Mouse (Mus musculus): ENCODE measurements around the gene Enpp3. TPM values are rescaled to one million over a fixed set of nuclear protein-coding genes. Genes with fewer than 3 reads are reported as not detected.

Enpp3 gene
- 2.1 and 2.4 TPM in 2 replicates for polyA plus RNA-seq (2015; fragmentation: Nextera tagmentation; extraction: Ambion mirVana)

- DNase-seq: no peak
- no peak within 1 kb of the TSS for H3K27ac ChIP-seq
- no peak for ATAC-seq (ENCODE audit: low read depth)
- 81% methylated on average over 1 of the region's 1 CpGs for WGBS (ENCODE audit: insufficient replicate concordance)
- peaks cover 14% of the 10 kb centered on the region for H3K4me1 ChIP-seq (replicated peaks)
- H3K9me3 ChIP-seq (replicated peaks): no peaks in the 10 kb centered on the region
- no peak within 1 kb of the TSS for H3K4me2 ChIP-seq
- no peaks in the 10 kb centered on the region for H3K27me3 ChIP-seq
- H3K4me3 ChIP-seq (replicated peaks): no peak within 1 kb of the TSS
- no peaks in the 10 kb centered on the region for H3K36me3 ChIP-seq
- H3K9ac ChIP-seq: no peak within 1 kb of the TSS
These were observed at the start of gene Enpp3 for GRCm38 (mm10) chr10:24842676-24843075. Gene Enpp3, minus strand, starts transcription at chr10:24842823.

GRCm38 (mm10) chr10:24888343-24888742 is 45.7 kb upstream of the Enpp3 start:
- DNase-seq: no peak

DNA sequence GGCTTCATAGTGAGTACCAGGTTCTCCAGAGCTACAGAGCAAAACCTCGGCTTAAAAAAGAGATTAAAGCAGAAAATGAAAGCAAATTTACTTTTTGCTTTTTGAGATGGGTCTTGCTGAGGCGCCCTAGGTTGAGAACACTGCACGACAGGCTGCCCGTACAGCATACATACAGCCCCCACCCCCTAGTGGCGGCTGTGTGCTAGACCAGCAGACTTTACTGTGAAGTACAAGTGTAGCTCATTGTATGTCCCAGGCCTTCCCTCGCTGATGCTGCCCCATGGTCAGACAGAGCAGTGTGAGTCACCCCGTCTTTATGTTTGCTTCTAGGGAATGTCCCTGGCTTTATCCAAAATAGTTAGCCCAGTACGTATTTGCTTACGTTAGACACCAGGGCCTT is 43.4 kb upstream of the Enpp3 start:
- 83% methylated on average over 9 of the region's 9 CpGs for WGBS (ENCODE audit: insufficient replicate concordance)
- no peak for ATAC-seq (ENCODE audit: low read depth)
- Histone ChIP-seq H3K4me1 (replicated peaks) (no peaks in the 10 kb centered on the region), H3K27ac (no peak overlapping the region), H3K27me3 (no peaks in the 10 kb centered on the region), H3K36me3 (peaks cover 77% of the 10 kb centered on the region), H3K4me2 (no peak overlapping the region), H3K9me3 (replicated peaks) (no peaks in the 10 kb centered on the region), H3K4me3 (replicated peaks) (no peak overlapping the region), H3K9ac (no peak overlapping the region)
- DNase-seq: peak; percentile 13

More at GRCm38 (mm10) chr10:24888343-24888742, 45.7 kb upstream of the Enpp3 start:
- no peaks in the 10 kb centered on the region for H3K27me3 ChIP-seq
- H3K27ac ChIP-seq: no peak overlapping the region
- H3K4me2 ChIP-seq: no peak overlapping the region
- no peaks in the 10 kb centered on the region for H3K4me1 ChIP-seq (replicated peaks)
- H3K4me3 ChIP-seq (replicated peaks): no peak overlapping the region
- H3K9ac ChIP-seq: no peak overlapping the region
- no peaks in the 10 kb centered on the region for H3K9me3 ChIP-seq (replicated peaks)
- H3K36me3 ChIP-seq: peaks cover 75% of the 10 kb centered on the region
- WGBS (ENCODE audit: insufficient replicate concordance): 90% methylated on average over 7 of the region's 7 CpGs
- no peak for ATAC-seq (ENCODE audit: low read depth)

GRCm38 (mm10) chr10:24873624-24874023 is 31.0 kb upstream of the Enpp3 start:
- peaks cover 59% of the 10 kb centered on the region for H3K36me3 ChIP-seq
- no peaks in the 10 kb centered on the region for H3K27me3 ChIP-seq
- WGBS (ENCODE audit: insufficient replicate concordance): 67% methylated on average over 4 of the region's 4 CpGs
- ATAC-seq (ENCODE audit: low read depth) (no peak), DNase-seq (no peak)
- H3K4me3 ChIP-seq (replicated peaks): no peak overlapping the region
- peaks cover 3% of the 10 kb centered on the region for H3K4me1 ChIP-seq (replicated peaks)
- no peak overlapping the region for H3K9ac ChIP-seq
- no peaks in the 10 kb centered on the region for H3K9me3 ChIP-seq (replicated peaks)
- no peak overlapping the region for H3K27ac ChIP-seq
- no peak overlapping the region for H3K4me2 ChIP-seq

GRCm38 (mm10) chr10:24869760-24870290 is 27.2 kb upstream of the Enpp3 start, which contains the start of gene Med23:
Gene Med23, plus strand, starts transcription at chr10:24869986.
- Histone ChIP-seq H3K9ac (peak within 1 kb of the TSS; percentile 90), H3K4me2 (peak within 1 kb of the TSS; percentile 71), H3K4me3 (replicated peaks) (peak within 1 kb of the TSS; percentile 93), H3K36me3 (peaks cover 25% of the 10 kb centered on the region), H3K27me3 (no peaks in the 10 kb centered on the region), H3K4me1 (replicated peaks) (peaks cover 3% of the 10 kb centered on the region), H3K27ac (peak within 1 kb of the TSS; percentile 61), H3K9me3 (replicated peaks) (no peaks in the 10 kb centered on the region)
- WGBS (ENCODE audit: insufficient replicate concordance): under 1% methylated on average over 36 of the region's 36 CpGs
- ATAC-seq (ENCODE audit: low read depth) (peak; percentile 100), DNase-seq (peak; percentile 97)

DNA sequence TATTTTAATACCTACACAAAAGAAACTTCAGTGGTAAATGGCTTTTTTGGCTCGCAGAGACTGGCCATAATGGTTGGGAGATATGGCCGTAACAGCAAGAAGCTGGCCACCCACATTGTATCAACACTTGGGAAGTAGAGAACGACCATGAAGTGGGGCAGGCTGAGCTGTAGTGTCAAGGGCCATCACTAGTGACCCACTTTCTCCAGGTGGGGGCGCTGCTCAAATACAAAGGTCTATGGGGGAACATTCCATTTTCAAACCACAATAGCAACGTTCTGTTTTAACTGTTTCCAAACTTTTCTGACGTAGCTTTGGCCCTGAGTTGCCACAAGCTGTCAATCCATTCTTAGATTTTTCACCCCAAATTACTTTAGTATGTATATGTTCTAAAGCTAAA is 21.8 kb upstream of the Enpp3 start:
- Histone ChIP-seq H3K9me3 (replicated peaks) (no peaks in the 10 kb centered on the region), H3K4me3 (replicated peaks) (no peak overlapping the region), H3K27me3 (no peaks in the 10 kb centered on the region), H3K4me2 (no peak overlapping the region), H3K27ac (no peak overlapping the region), H3K36me3 (no peaks in the 10 kb centered on the region), H3K4me1 (replicated peaks) (no peaks in the 10 kb centered on the region; the same call in 1 of the 2 replicates), H3K9ac (no peak overlapping the region)
- 56% methylated on average over 6 of the region's 6 CpGs for WGBS (ENCODE audit: insufficient replicate concordance)
- DNase-seq: no peak
- no peak for ATAC-seq (ENCODE audit: low read depth)

DNA sequence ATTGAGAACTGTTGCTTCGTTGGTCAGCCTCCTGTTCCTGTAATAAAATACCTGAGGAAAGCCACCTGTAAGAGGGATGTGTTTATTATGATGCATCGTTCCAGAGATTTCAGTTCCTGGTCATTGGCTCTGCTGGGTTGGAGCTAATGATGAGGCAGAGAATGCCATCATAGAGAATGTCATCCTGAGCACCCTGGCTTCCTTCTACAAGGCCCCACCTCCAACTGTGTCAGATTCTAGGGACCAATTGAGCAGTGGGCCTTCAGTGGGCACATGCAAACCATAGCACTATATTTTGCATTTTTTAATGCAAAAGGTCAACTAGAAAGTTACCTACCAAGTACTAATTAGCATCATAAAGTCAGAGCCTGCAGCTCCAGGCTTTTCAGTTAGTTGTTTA is 20.5 kb upstream of the Enpp3 start:
- Histone ChIP-seq H3K36me3 (no peaks in the 10 kb centered on the region), H3K9me3 (replicated peaks) (no peaks in the 10 kb centered on the region), H3K27ac (no peak overlapping the region), H3K4me2 (no peak overlapping the region), H3K9ac (no peak overlapping the region), H3K4me1 (replicated peaks) (no peaks in the 10 kb centered on the region; the same call in 1 of the 2 replicates), H3K4me3 (replicated peaks) (no peak overlapping the region), H3K27me3 (no peaks in the 10 kb centered on the region)
- DNase-seq: no peak
- WGBS (ENCODE audit: insufficient replicate concordance): 73% methylated on average over 2 of the region's 2 CpGs
- no peak for ATAC-seq (ENCODE audit: low read depth)

DNA sequence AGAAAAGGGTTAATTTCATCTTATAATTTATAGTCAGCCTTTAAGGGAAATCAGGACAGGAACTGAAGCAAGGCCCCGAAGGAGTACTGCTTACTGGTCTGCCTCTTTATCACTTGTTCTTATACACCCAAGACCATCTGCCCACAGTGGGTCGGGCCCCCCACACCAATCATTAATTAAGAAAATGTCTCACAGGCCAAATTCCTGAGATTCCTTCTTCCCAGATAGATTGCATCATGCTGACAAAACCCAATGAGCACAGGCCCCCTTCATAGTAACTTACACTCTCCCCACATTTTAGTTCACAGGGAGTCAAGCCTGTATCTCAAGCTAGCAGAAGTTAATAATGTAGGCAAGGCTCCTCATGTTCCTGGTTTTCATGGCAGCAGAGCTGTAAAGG is 625 bp downstream of the Enpp3 start:
- H3K9me3 ChIP-seq (replicated peaks): no peaks in the 10 kb centered on the region
- peaks cover 14% of the 10 kb centered on the region for H3K4me1 ChIP-seq (replicated peaks)
- DNase-seq: no peak
- ATAC-seq (ENCODE audit: low read depth): no peak
- no peaks in the 10 kb centered on the region for H3K27me3 ChIP-seq
- WGBS (ENCODE audit: insufficient replicate concordance): 57% methylated on average over 2 of the region's 2 CpGs
- no peak overlapping the region for H3K4me3 ChIP-seq (replicated peaks)
- no peak overlapping the region for H3K27ac ChIP-seq
- H3K4me2 ChIP-seq: no peak overlapping the region
- no peak overlapping the region for H3K9ac ChIP-seq
- no peaks in the 10 kb centered on the region for H3K36me3 ChIP-seq

DNA sequence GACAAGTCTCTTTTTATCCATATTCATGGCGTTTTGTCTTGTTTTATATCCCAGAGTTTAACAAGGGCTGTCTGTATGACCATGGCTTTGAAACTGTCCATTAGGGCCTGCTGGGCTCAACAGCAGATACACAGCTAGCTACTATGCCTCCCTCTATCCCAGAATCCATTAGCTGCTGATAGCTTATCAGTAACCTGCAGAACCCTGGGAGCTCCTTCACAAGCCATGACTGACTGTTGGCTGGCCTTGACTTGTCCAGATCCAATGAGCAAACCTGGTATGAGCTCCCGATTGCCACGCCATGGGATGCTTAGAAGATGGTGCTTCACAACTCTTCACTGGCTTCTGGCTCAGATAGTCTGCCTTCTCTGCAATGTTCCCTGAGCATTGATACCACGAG is 1.8 kb downstream of the Enpp3 start:
- Histone ChIP-seq H3K27me3 (no peaks in the 10 kb centered on the region), H3K27ac (no peak overlapping the region), H3K4me3 (replicated peaks) (no peak overlapping the region), H3K4me2 (peak overlapping the region; percentile 17; the same call in 1 of the 2 replicates), H3K4me1 (replicated peaks) (peaks cover 20% of the 10 kb centered on the region), H3K9ac (no peak overlapping the region), H3K36me3 (no peaks in the 10 kb centered on the region), H3K9me3 (replicated peaks) (no peaks in the 10 kb centered on the region)
- ATAC-seq (ENCODE audit: low read depth) (peak; percentile 92), DNase-seq (no peak)
- 69% methylated on average over 4 of the region's 4 CpGs for WGBS (ENCODE audit: insufficient replicate concordance)

GRCm38 (mm10) chr10:24836366-24837038 is 6.1 kb downstream of the Enpp3 start:
- ATAC-seq (ENCODE audit: low read depth) (no peak), DNase-seq (no peak)
- Histone ChIP-seq H3K4me1 (replicated peaks) (peaks cover 27% of the 10 kb centered on the region), H3K4me2 (no peak overlapping the region), H3K4me3 (replicated peaks) (no peak overlapping the region), H3K27ac (no peak overlapping the region), H3K9ac (no peak overlapping the region), H3K36me3 (no peaks in the 10 kb centered on the region), H3K9me3 (replicated peaks) (no peaks in the 10 kb centered on the region), H3K27me3 (peaks cover 4% of the 10 kb centered on the region; the same call in 1 of the 2 replicates)
- 66% methylated on average over 4 of the region's 4 CpGs for WGBS (ENCODE audit: insufficient replicate concordance)

- peaks cover 4% of the 10 kb centered on the region; the same call in 1 of the 2 replicates for H3K27me3 ChIP-seq
- H3K9me3 ChIP-seq (replicated peaks): no peaks in the 10 kb centered on the region
- peak overlapping the region; percentile 12; the same call in 1 of the 2 replicates for H3K4me3 ChIP-seq (replicated peaks)
- peaks cover 21% of the 10 kb centered on the region for H3K4me1 ChIP-seq (replicated peaks)
- 0 out of 2 replicates have a peak overlapping the region, but pooled peaks have one; percentile 39 for H3K27ac ChIP-seq
- WGBS (ENCODE audit: insufficient replicate concordance): 48% methylated on average over 12 of the region's 12 CpGs
- DNase-seq (no peak), ATAC-seq (ENCODE audit: low read depth) (no peak)
- H3K4me2 ChIP-seq: peak overlapping the region; percentile 33
- no peaks in the 10 kb centered on the region for H3K36me3 ChIP-seq
- H3K9ac ChIP-seq: no peak overlapping the region
These were observed 6.8 kb downstream of the Enpp3 start for GRCm38 (mm10) chr10:24835702-24836342.
